Mouse (Mus musculus) hindbrain, embryonic 10.5 days (tissue): Measurements from ENCODE around the gene Gm42715. TPM values are rescaled to one million over a fixed set of nuclear protein-coding genes. Genes with fewer than 3 reads are reported as not detected.

Experiments
- DNase-seq: peaks from one replicate; pipeline ENCODE4 v3.0.0-alpha.2; 2017; ENCODE audit warnings: low spot score
- H3K27ac ChIP-seq: fragments of 300-500 bp; sonication (generic); 2 replicates; pipeline ENCODE4 v1.5.1; 2016; ENCODE audit warnings: mild to moderate bottlenecking, moderate library complexity
- H3K27me3 ChIP-seq: fragments of 300-500 bp; sonication (generic); 2 replicates; pipeline ENCODE4 v1.6.1; 2016; ENCODE audit warnings: mild to moderate bottlenecking; ENCODE audit not compliant: poor library complexity, insufficient read depth, severe bottlenecking
- H3K36me3 ChIP-seq: fragments of 300-500 bp; sonication (generic); 2 replicates; pipeline ENCODE4 v1.6.1; 2016; ENCODE audit warnings: mild to moderate bottlenecking, moderate library complexity
- H3K4me1 ChIP-seq: fragments of 300-500 bp; sonication (generic); replicated peaks from 2 replicates; pipeline ENCODE4 v1.6.1; 2016; ENCODE audit warnings: mild to moderate bottlenecking
- H3K4me3 ChIP-seq: fragments of 300-500 bp; sonication (generic); 2 replicates; pipeline ENCODE4 v1.5.1; 2016; ENCODE audit warnings: mild to moderate bottlenecking, moderate library complexity
- H3K9me3 ChIP-seq: fragments of 300-500 bp; sonication (generic); 2 replicates; pipeline ENCODE4 v1.6.1; 2016; ENCODE audit warnings: mild to moderate bottlenecking, moderate library complexity
- WGBS: fragments of 180-500 bp; shearing (Covaris S2); methylation state at CpG from one replicate; pipeline ENCODE4 v1.1.7; 2016; 5-methylcytosine and 5-hydroxymethylcytosine counted together
- polyA plus RNA-seq: library from polyadenylated mRNA; unstranded; fragments of >200 nt; fragmentation: Nextera tagmentation; extraction: Ambion mirVana; gene quantifications from 2 replicates; pipeline ENCODE4 v1.2.1, GENCODE M21; 2016

Gm42715 gene
- 16.5 and 18.1 TPM in 2 replicates for polyA plus RNA-seq

DNA sequence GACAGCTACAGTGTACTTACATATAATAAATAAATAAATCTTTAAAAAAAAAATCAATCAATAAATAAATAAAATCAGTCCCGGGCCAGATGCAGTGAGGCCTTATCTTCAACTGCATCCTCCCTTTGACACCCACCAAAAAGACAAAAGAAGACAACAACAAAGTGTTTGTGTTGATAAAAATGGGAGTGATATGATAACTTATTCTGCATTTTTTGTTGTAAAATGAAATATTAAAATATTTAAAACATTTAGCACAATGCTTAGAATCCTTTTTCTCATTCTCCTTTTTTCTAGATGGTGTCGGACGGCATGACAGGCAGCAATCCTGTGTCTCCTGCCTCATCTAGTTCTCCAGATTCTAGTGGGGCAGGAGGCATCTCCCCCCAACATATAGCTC, at the start of gene Gm42715:
Gm42715 (plus strand) TSS at position 301 of the 400 bp plus-strand sequence.
- Histone ChIP-seq H3K36me3 (peaks cover 100% of the 10 kb centered on the region), H3K27ac (no peak within 1 kb of the TSS), H3K9me3 (no peaks in the 10 kb centered on the region), H3K4me1 (0 out of 2 replicates have a peak, but pooled peaks cover 3% of the 10 kb centered on the region), H3K27me3 (no peaks in the 10 kb centered on the region), H3K4me3 (no peak within 1 kb of the TSS)
- DNase-seq, result no peak
- 99% methylated on average over 3 of the region's 3 CpGs for WGBS

- peak overlapping the region; percentile 98 for H3K27ac ChIP-seq
- 0 out of 2 replicates have a peak, but pooled peaks cover 6% of the 10 kb centered on the region for H3K9me3 ChIP-seq
- H3K27me3 ChIP-seq, result no peaks in the 10 kb centered on the region
- WGBS, result 11% methylated on average over 10 of the region's 10 CpGs
- H3K4me3 ChIP-seq, result peak overlapping the region; percentile 96
- DNase-seq, result peak; percentile 50
- H3K36me3 ChIP-seq, result peaks cover 70% of the 10 kb centered on the region
- H3K4me1 ChIP-seq, result peaks cover 30% of the 10 kb centered on the region
Measured at GRCm38 (mm10) chr7:127470011-127470715, 49.2 kb upstream of the Gm42715 start.

- DNase-seq, result peak; percentile 94
- Histone ChIP-seq H3K36me3 (peaks cover 70% of the 10 kb centered on the region), H3K4me3 (peak overlapping the region; percentile 96), H3K27me3 (no peaks in the 10 kb centered on the region), H3K9me3 (0 out of 2 replicates have a peak, but pooled peaks cover 6% of the 10 kb centered on the region), H3K27ac (peak overlapping the region; percentile 98), H3K4me1 (peaks cover 30% of the 10 kb centered on the region)
- WGBS, result under 1% methylated on average over 46 of the region's 46 CpGs
Measured at GRCm38 (mm10) chr7:127470743-127471645, 48.4 kb upstream of the Gm42715 start.

DNA sequence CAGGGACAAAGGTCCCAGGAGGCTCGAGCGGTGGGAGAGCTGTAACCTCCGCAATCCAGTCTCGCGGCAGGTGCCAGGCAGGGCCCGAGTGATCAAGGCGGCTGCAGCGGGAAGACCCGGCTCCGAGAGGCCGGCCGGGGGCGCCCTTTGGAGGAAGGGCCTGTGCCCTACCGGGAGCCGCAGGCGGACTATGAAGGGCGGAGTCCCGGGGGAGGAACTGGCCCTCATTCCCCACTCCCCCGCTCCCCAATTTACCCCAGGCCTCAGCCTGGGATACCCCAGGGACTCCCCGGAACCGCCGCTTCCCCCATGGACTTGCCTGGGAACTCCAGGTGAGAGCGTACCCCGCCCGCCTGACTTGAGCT, 47.8 kb upstream of the Gm42715 start:
- peak overlapping the region; percentile 98 for H3K27ac ChIP-seq
- H3K27me3 ChIP-seq, result no peaks in the 10 kb centered on the region
- peaks cover 34% of the 10 kb centered on the region for H3K4me1 ChIP-seq
- peaks cover 70% of the 10 kb centered on the region for H3K36me3 ChIP-seq
- WGBS, result 0% methylated on average over 25 of the region's 25 CpGs
- H3K9me3 ChIP-seq, result 0 out of 2 replicates have a peak, but pooled peaks cover 4% of the 10 kb centered on the region
- DNase-seq, result peak; percentile 63
- peak overlapping the region; percentile 96 for H3K4me3 ChIP-seq

DNA sequence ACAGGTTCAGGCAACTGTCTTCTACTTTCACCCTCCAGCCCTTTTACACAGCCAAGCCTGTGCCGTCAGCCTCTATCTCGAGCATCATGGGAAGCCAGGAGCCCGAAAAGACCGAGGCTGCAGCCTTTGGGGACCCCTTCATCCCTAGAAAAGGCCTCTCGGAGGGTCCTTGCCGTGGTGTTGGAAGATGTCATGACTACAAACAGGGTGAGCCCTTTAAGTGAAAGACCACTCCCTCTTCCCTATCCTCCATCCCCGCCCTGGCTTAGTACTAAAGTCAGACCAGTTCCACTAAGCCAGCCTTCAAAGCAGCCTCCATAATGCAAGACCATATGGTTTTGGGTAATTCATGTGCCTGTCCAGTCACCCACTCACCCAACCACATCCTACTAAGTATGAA, 47.3 kb upstream of the Gm42715 start:
- H3K27me3 ChIP-seq, result no peaks in the 10 kb centered on the region
- H3K36me3 ChIP-seq, result peaks cover 70% of the 10 kb centered on the region
- H3K9me3 ChIP-seq, result 0 out of 2 replicates have a peak, but pooled peaks cover 3% of the 10 kb centered on the region
- WGBS, result 2% methylated on average over 7 of the region's 7 CpGs
- peaks cover 38% of the 10 kb centered on the region for H3K4me1 ChIP-seq
- H3K4me3 ChIP-seq, result peak overlapping the region; percentile 96
- DNase-seq, result no peak
- peak overlapping the region; percentile 98 for H3K27ac ChIP-seq

DNA sequence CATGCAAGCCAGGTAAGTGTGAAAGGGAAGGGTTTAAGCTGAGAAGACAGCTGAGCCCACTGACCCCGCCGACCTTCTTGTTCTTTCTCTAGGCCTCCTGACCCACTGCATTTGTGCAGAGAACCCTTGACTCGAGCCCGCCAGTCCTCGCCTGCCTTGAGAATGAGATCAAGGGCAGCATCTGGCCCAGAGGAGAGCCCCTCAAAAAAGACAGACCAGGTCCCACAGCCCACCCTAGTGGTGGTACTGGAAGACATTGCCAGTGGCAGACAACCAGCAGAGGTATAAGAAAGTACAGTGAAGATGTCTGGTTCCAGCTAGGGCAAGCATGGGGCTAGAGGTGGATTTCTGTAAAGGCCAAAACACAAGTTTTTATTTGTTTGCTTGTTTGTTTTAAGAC, 45.7 kb upstream of the Gm42715 start:
- H3K36me3 ChIP-seq, result peaks cover 55% of the 10 kb centered on the region
- WGBS, result 85% methylated on average over 5 of the region's 5 CpGs
- DNase-seq, result no peak

DNA sequence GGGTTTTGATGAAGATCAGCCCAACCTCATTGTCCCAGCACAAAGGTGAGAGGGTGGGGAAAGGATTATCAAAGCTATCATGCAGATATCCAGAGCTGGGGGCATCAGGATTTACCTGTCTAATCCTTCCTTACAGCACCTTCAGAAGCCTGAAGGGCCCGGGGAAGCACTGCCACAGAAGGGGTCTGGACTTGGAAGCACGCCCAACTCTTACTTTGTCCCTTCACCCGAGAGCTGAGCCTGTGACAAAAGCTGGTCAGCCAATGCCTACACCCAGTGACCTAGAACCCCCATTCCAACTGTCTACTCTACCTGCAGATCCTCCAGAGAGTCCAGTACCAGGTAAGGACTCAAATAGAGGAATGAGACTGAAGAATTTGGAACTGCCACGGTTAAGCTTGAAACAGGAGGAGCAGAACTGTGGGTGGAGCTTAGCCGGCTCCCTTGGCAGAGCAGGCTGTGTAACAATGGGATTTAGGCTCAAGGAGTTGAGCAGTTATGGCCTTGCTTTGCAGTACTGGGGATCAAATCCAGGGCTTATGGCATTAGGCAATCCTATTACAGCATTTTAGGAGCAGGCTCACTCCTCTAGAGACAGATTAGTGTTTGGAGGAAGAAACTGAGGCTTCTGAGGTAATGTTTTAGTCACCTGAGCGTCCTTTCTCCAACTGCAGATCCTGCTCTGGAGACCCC, 44.9 kb upstream of the Gm42715 start:
- 84% methylated on average over 6 of the region's 6 CpGs for WGBS
- DNase-seq, result no peak

More for the DNA sequence above, 45.7 kb upstream of the Gm42715 start:
- Histone ChIP-seq H3K27me3 (no peaks in the 10 kb centered on the region), H3K4me3 (no peak overlapping the region), H3K4me1 (peaks cover 47% of the 10 kb centered on the region), H3K9me3 (no peaks in the 10 kb centered on the region), H3K27ac (no peak overlapping the region)

GRCm38 (mm10) chr7:127475186-127475740, 44.1 kb upstream of the Gm42715 start:
- WGBS, result 93% methylated on average over 11 of the region's 11 CpGs
- peak overlapping the region; percentile 13; the same call in 1 of the 2 replicates for H3K4me3 ChIP-seq

More for the DNA sequence above, 44.9 kb upstream of the Gm42715 start:
- H3K4me3 ChIP-seq, result no peak overlapping the region
- H3K27ac ChIP-seq, result no peak overlapping the region
- H3K36me3 ChIP-seq, result peaks cover 46% of the 10 kb centered on the region
- peaks cover 43% of the 10 kb centered on the region for H3K4me1 ChIP-seq
- no peaks in the 10 kb centered on the region for H3K9me3 ChIP-seq
- no peaks in the 10 kb centered on the region for H3K27me3 ChIP-seq

DNA sequence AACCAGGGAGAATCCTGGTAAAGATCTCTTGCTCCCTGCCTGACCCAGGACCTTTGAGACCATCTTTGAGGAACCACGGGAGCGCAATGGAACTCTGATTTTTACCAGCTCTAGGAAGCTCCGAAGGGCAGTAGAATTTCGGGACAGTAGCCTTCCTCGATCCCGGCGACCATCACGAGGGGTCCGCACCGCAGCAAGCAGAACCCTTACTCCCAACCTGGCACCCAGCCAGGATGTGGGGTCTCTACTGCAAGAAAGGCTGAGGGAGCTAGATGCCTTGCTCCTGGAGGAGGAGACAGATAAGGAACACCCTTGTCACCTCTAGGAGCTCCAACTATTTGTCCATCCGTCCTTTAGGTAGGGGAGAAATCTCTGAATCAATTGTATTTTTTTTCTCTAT, 43.0 kb upstream of the Gm42715 start:
- Histone ChIP-seq H3K4me3 (0 out of 2 replicates have a peak overlapping the region, but pooled peaks have one; percentile 11), H3K36me3 (peaks cover 60% of the 10 kb centered on the region), H3K9me3 (no peaks in the 10 kb centered on the region), H3K27ac (no peak overlapping the region), H3K27me3 (no peaks in the 10 kb centered on the region), H3K4me1 (peaks cover 51% of the 10 kb centered on the region)
- WGBS, result 94% methylated on average over 11 of the region's 11 CpGs
- no peak for DNase-seq

More at GRCm38 (mm10) chr7:127475186-127475740, 44.1 kb upstream of the Gm42715 start:
- Histone ChIP-seq H3K36me3 (peaks cover 49% of the 10 kb centered on the region), H3K27me3 (no peaks in the 10 kb centered on the region), H3K9me3 (no peaks in the 10 kb centered on the region), H3K27ac (no peak overlapping the region), H3K4me1 (peaks cover 44% of the 10 kb centered on the region)
- no peak for DNase-seq

GRCm38 (mm10) chr7:127476855-127477254, 42.5 kb upstream of the Gm42715 start:
- Histone ChIP-seq H3K27ac (no peak overlapping the region), H3K4me3 (peak overlapping the region; percentile 100), H3K36me3 (peaks cover 65% of the 10 kb centered on the region), H3K27me3 (no peaks in the 10 kb centered on the region), H3K9me3 (no peaks in the 10 kb centered on the region), H3K4me1 (peaks cover 49% of the 10 kb centered on the region)
- no peak for DNase-seq
- 82% methylated on average over 4 of the region's 4 CpGs for WGBS

GRCm38 (mm10) chr7:127477687-127478634, 41.4 kb upstream of the Gm42715 start:
- Histone ChIP-seq H3K9me3 (no peaks in the 10 kb centered on the region), H3K36me3 (peaks cover 72% of the 10 kb centered on the region), H3K4me3 (peak overlapping the region; percentile 100), H3K27ac (peak overlapping the region; percentile 96), H3K27me3 (no peaks in the 10 kb centered on the region), H3K4me1 (peaks cover 45% of the 10 kb centered on the region)
- under 1% methylated on average over 50 of the region's 50 CpGs for WGBS
- peak; percentile 98 for DNase-seq
